In the genomic region with DNA sequence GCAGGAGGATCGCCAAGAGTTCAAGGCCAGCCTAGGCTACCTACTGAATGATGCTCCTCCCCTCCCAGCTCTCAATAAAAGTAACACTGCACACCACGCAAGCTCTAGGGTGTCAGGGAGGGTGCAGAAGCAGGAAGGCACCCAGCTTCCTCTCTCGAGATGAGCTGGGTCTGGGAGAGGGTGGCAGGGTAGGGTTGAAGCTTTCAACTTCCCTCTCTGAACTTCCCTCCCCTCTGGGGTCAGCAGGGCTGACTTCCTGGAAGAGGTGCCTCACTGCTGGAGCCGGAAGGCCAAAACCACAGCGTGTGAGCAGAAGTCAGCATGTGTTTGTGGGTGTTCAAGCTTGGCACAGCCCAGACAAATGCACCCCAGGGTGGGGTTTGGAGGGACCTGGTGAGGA, we compare ENCODE assay signal across 9 mouse cellular contexts. TPM values are rescaled to one million over a fixed set of nuclear protein-coding genes. Genes with fewer than 3 reads are reported as not detected.
DNase-seq lines count a peak whose midpoint lies in the region; ATAC-seq lines count a peak whose summit lies in the region.
"Had no signal": no experiment of that assay in that cellular context is flagged by ENCODE, and none has a peak within 500 bp of the region (broad histone marks: within the 10 kb centered on the region; RNA-seq: fewer than 3 reads in every experiment).

No protein-coding gene starts in this region.

- DNase-seq in heart, adult 9 months (ENCODE audit: low spot score in 2 of 2): peak; percentile 64 to 78
- no peak for DNase-seq in heart, postnatal 14 days
- peak; percentile 85 for DNase-seq in CD4-positive, CD25-positive, alpha-beta regulatory T cell, adult 2 months (ENCODE audit: low read depth, low spot score)
- peak; percentile 90 for DNase-seq in induced T-regulatory cell, adult 2 months (ENCODE audit: low read depth)
- no peak for DNase-seq in ovary, postnatal 36 days (ENCODE audit: low spot score)
- no peak for DNase-seq in gastrocnemius, postnatal 10 days
- no peak for DNase-seq in layer of hippocampus, adult 11-12 months (ENCODE audit: low spot score)

- intact Hi-C loops in heart, postnatal 14 days (cut with DNase I): no loop called here

- ATAC-seq in neutrophil, adult 5-6 weeks (ENCODE audit: extremely low read depth, insufficient number of reproducible peaks, low FRiP score, poor library complexity, severe bottlenecking): peak; percentile 80

RNA-seq across cellular contexts. Expression of gene Lfng, which starts 10.6 kb away (rescaled TPM):
- 10 to 100 TPM; 18.1 to 22.4 TPM for total RNA-seq in heart, postnatal 14 days (2021)
- total RNA-seq in neutrophil, adult 5-6 weeks (2017): 229 and 273 TPM in 2 replicates
- total RNA-seq in gastrocnemius, postnatal 10 days (2021): 1 to 10 TPM; 7.1 to 9.0 TPM

RNA-seq across cellular contexts. Expression of gene Ttyh3, which starts 31.1 kb away (rescaled TPM):
- total RNA-seq in heart, postnatal 14 days (2021): 10 to 100 TPM; 31.6 to 31.9 TPM
- total RNA-seq in neutrophil, adult 5-6 weeks (2017): 54.6 and 59.8 TPM in 2 replicates
- total RNA-seq in gastrocnemius, postnatal 10 days (2021): 10 to 100 TPM; 33.4 to 42.5 TPM

RNA-seq across cellular contexts. Expression of gene Grifin, which starts 52.8 kb away (rescaled TPM):
- not detected for total RNA-seq in heart, postnatal 14 days (2021)
- total RNA-seq in neutrophil, adult 5-6 weeks (2017): 0.86 TPM in 1 of 2 replicates, not detected in the other
- not detected for total RNA-seq in gastrocnemius, postnatal 10 days (2021)
- total RNA-seq: left cerebral cortex, postnatal 10 days had no signal

Comparison
In these comparisons a context has a peak if more than half of its experiments do, and no peak if none do; other contexts are left out.
1. DNase-seq: peak in heart, adult 9 months (2 of 2), CD4-positive, CD25-positive, alpha-beta regulatory T cell, adult 2 months (single experiment) and induced T-regulatory cell, adult 2 months (single experiment); none in heart, postnatal 14 days (0 of 2), ovary, postnatal 36 days (single experiment), gastrocnemius, postnatal 10 days (single experiment) and layer of hippocampus, adult 11-12 months (single experiment).